Mouse (Mus musculus): ENCODE measurements at regions not wholly inside any gene's neighbourhood (a gene's known extent, or its start where the extent isn't known, plus 50 kb on each side); places are given as distances from the start of the nearest gene placed in this dataset.

GRCm38 (mm10) chr5:141054991-141055390, 54.6 kb upstream of the Card11 start:
- peaks cover 5% of the 10 kb centered on the region for H3K4me1 ChIP-seq
- 84% methylated on average over 8 of the region's 8 CpGs for WGBS
- DNase-seq (ENCODE audit: low spot score): no peak
- H3K4me3 ChIP-seq: no peak overlapping the region
- no peaks in the 10 kb centered on the region; the same call in 1 of the 2 replicates for H3K27me3 ChIP-seq (ENCODE audit: insufficient read depth, poor library complexity, severe bottlenecking)
- no peaks in the 10 kb centered on the region for H3K36me3 ChIP-seq
- H3K9me3 ChIP-seq: peaks cover 8% of the 10 kb centered on the region; the same call in 1 of the 2 replicates
- no peak overlapping the region for H3K27ac ChIP-seq

GRCm38 (mm10) chr5:141055596-141056343, 55.4 kb upstream of the Card11 start:
- Histone ChIP-seq H3K4me1 (peaks cover 5% of the 10 kb centered on the region), H3K27me3 (ENCODE audit: insufficient read depth, poor library complexity, severe bottlenecking) (no peaks in the 10 kb centered on the region; the same call in 1 of the 2 replicates), H3K4me3 (no peak overlapping the region), H3K9me3 (peaks cover 8% of the 10 kb centered on the region; the same call in 1 of the 2 replicates), H3K27ac (no peak overlapping the region), H3K36me3 (no peaks in the 10 kb centered on the region)
- DNase-seq (ENCODE audit: low spot score): no peak
- 76% methylated on average over 10 of the region's 10 CpGs for WGBS

GRCm38 (mm10) chr5:141058141-141058540, 57.8 kb upstream of the Card11 start:
- WGBS: 80% methylated on average over 7 of the region's 7 CpGs
- DNase-seq (ENCODE audit: low spot score): no peak
- Histone ChIP-seq H3K4me1 (peaks cover 5% of the 10 kb centered on the region), H3K4me3 (no peak overlapping the region), H3K36me3 (no peaks in the 10 kb centered on the region), H3K27ac (no peak overlapping the region), H3K9me3 (no peaks in the 10 kb centered on the region), H3K27me3 (ENCODE audit: insufficient read depth, poor library complexity, severe bottlenecking) (no peaks in the 10 kb centered on the region)

- Histone ChIP-seq H3K9me3 (no peaks in the 10 kb centered on the region), H3K27ac (no peak overlapping the region), H3K4me3 (no peak overlapping the region), H3K4me1 (peaks cover under 1% of the 10 kb centered on the region; the same call in 1 of the 2 replicates), H3K27me3 (ENCODE audit: insufficient read depth, poor library complexity, severe bottlenecking) (no peaks in the 10 kb centered on the region), H3K36me3 (no peaks in the 10 kb centered on the region)
- 59% methylated on average over 1 of the region's 1 CpGs for WGBS
- no peak for DNase-seq (ENCODE audit: low spot score)
Measured at GRCm38 (mm10) chr5:141058863-141059262, 58.5 kb upstream of the Card11 start.

- Histone ChIP-seq H3K27me3 (ENCODE audit: insufficient read depth, poor library complexity, severe bottlenecking) (no peaks in the 10 kb centered on the region), H3K4me1 (no peaks in the 10 kb centered on the region), H3K4me3 (no peak overlapping the region), H3K9me3 (no peaks in the 10 kb centered on the region), H3K27ac (no peak overlapping the region), H3K36me3 (no peaks in the 10 kb centered on the region)
- WGBS: 58% methylated on average over 4 of the region's 4 CpGs
- DNase-seq (ENCODE audit: low spot score): no peak
Measured at GRCm38 (mm10) chr5:141062144-141062543, 61.8 kb upstream of the Card11 start.

- WGBS: 79% methylated on average over 7 of the region's 7 CpGs
Measured at GRCm38 (mm10) chr5:141067561-141067960, 67.2 kb upstream of the Card11 start.

GRCm38 (mm10) chr5:141074457-141074856, 74.1 kb upstream of the Card11 start:
- no peaks in the 10 kb centered on the region for H3K27me3 ChIP-seq (ENCODE audit: insufficient read depth, poor library complexity, severe bottlenecking)
- DNase-seq (ENCODE audit: low spot score): no peak
- no peaks in the 10 kb centered on the region for H3K36me3 ChIP-seq
- H3K9me3 ChIP-seq: no peaks in the 10 kb centered on the region
- peaks cover 2% of the 10 kb centered on the region; the same call in 1 of the 2 replicates for H3K4me1 ChIP-seq
- H3K4me3 ChIP-seq: no peak overlapping the region
- WGBS: 93% methylated on average over 3 of the region's 3 CpGs
- H3K27ac ChIP-seq: no peak overlapping the region

More at GRCm38 (mm10) chr5:141067561-141067960, 67.2 kb upstream of the Card11 start:
- no peak overlapping the region for H3K27ac ChIP-seq
- no peaks in the 10 kb centered on the region for H3K9me3 ChIP-seq
- no peaks in the 10 kb centered on the region for H3K4me1 ChIP-seq
- no peaks in the 10 kb centered on the region for H3K27me3 ChIP-seq (ENCODE audit: insufficient read depth, poor library complexity, severe bottlenecking)
- no peak for DNase-seq (ENCODE audit: low spot score)
- H3K4me3 ChIP-seq: no peak overlapping the region
- no peaks in the 10 kb centered on the region for H3K36me3 ChIP-seq

- 61% methylated on average over 7 of the region's 7 CpGs for WGBS
- Histone ChIP-seq H3K4me1 (peaks cover 4% of the 10 kb centered on the region; the same call in 1 of the 2 replicates), H3K4me3 (no peak overlapping the region), H3K27me3 (ENCODE audit: insufficient read depth, poor library complexity, severe bottlenecking) (no peaks in the 10 kb centered on the region; the same call in 1 of the 2 replicates), H3K9me3 (no peaks in the 10 kb centered on the region), H3K36me3 (no peaks in the 10 kb centered on the region), H3K27ac (no peak overlapping the region)
- DNase-seq (ENCODE audit: low spot score): no peak
Measured at GRCm38 (mm10) chr5:141076158-141076557, 75.8 kb upstream of the Card11 start.

- Histone ChIP-seq H3K9me3 (no peaks in the 10 kb centered on the region), H3K27ac (no peak overlapping the region), H3K4me1 (peaks cover 4% of the 10 kb centered on the region; the same call in 1 of the 2 replicates), H3K36me3 (no peaks in the 10 kb centered on the region), H3K4me3 (no peak overlapping the region), H3K27me3 (ENCODE audit: insufficient read depth, poor library complexity, severe bottlenecking) (no peaks in the 10 kb centered on the region; the same call in 1 of the 2 replicates)
- 93% methylated on average over 2 of the region's 2 CpGs for WGBS
- DNase-seq (ENCODE audit: low spot score): no peak
Measured at GRCm38 (mm10) chr5:141076942-141077341, 76.6 kb upstream of the Card11 start.

GRCm38 (mm10) chr5:141080896-141081295, 80.5 kb upstream of the Card11 start:
- no peak overlapping the region for H3K4me3 ChIP-seq
- no peaks in the 10 kb centered on the region for H3K36me3 ChIP-seq
- no peaks in the 10 kb centered on the region for H3K9me3 ChIP-seq
- WGBS: 76% methylated on average over 5 of the region's 5 CpGs
- no peak overlapping the region for H3K27ac ChIP-seq
- H3K4me1 ChIP-seq: peaks cover 8% of the 10 kb centered on the region; the same call in 1 of the 2 replicates
- no peak for DNase-seq (ENCODE audit: low spot score)
- no peaks in the 10 kb centered on the region; the same call in 1 of the 2 replicates for H3K27me3 ChIP-seq (ENCODE audit: insufficient read depth, poor library complexity, severe bottlenecking)

GRCm38 (mm10) chr5:141084056-141084730, 83.8 kb upstream of the Card11 start:
- Histone ChIP-seq H3K36me3 (no peaks in the 10 kb centered on the region), H3K4me3 (no peak overlapping the region), H3K27me3 (ENCODE audit: insufficient read depth, poor library complexity, severe bottlenecking) (no peaks in the 10 kb centered on the region; the same call in 1 of the 2 replicates), H3K4me1 (peaks cover 8% of the 10 kb centered on the region; the same call in 1 of the 2 replicates), H3K9me3 (no peaks in the 10 kb centered on the region), H3K27ac (peak overlapping the region; percentile 26; the same call in 1 of the 2 replicates)
- WGBS: 80% methylated on average over 14 of the region's 14 CpGs
- DNase-seq (ENCODE audit: low spot score): no peak

- DNase-seq (ENCODE audit: low spot score): no peak
- peaks cover 4% of the 10 kb centered on the region; the same call in 1 of the 2 replicates for H3K4me1 ChIP-seq
- H3K27ac ChIP-seq: peak overlapping the region; percentile 26; the same call in 1 of the 2 replicates
- no peak overlapping the region for H3K4me3 ChIP-seq
- WGBS: 33% methylated on average over 7 of the region's 7 CpGs
- no peaks in the 10 kb centered on the region for H3K9me3 ChIP-seq
- H3K27me3 ChIP-seq (ENCODE audit: insufficient read depth, poor library complexity, severe bottlenecking): no peaks in the 10 kb centered on the region; the same call in 1 of the 2 replicates
- H3K36me3 ChIP-seq: no peaks in the 10 kb centered on the region
Measured at GRCm38 (mm10) chr5:141084746-141085145, 84.4 kb upstream of the Card11 start.

- WGBS: 82% methylated on average over 14 of the region's 14 CpGs
- Histone ChIP-seq H3K36me3 (no peaks in the 10 kb centered on the region), H3K27ac (no peak overlapping the region), H3K27me3 (ENCODE audit: insufficient read depth, poor library complexity, severe bottlenecking) (peaks cover 8% of the 10 kb centered on the region; the same call in 1 of the 2 replicates), H3K4me1 (no peaks in the 10 kb centered on the region), H3K9me3 (no peaks in the 10 kb centered on the region), H3K4me3 (no peak overlapping the region)
- DNase-seq (ENCODE audit: low spot score): no peak
Measured at GRCm38 (mm10) chr5:141091676-141092075, 91.3 kb upstream of the Card11 start.

Measured in heart, embryonic 10.5 days (tissue).